Mouse (Mus musculus): ENCODE measurements around the gene Grb10.

DNA sequence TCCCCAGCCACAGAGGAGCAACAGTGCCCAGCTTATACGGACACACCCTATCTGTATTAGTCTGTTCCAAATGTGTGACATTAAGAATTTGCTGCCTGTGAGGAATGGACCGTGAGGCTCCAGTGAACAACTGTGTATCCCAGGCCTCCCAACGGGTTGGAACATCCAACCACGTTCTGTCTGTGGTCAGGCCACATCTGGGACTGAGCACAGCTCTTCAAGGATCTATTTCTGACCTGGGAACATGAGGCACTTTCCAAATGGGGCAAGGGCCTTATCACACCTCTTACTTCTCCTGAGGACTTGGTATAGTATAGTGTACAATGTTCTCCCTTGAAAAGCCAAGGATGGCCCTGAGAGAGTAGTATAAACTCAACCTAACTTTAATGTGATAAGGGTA lies 19.9 kb downstream of the Grb10 start:
- no peak for TF ChIP-seq POLR2A (IDR thresholded peaks at IDR 0.05; ENCODE audit: insufficient read depth, low read depth, low read length)
- no peak for TF ChIP-seq CTCF (IDR thresholded peaks at IDR 0.05; ENCODE audit: insufficient read depth, low read depth, low read length)

Data from olfactory bulb, adult 2 months (tissue).